Mouse (Mus musculus) splenic B cell, adult 2 months (primary cell): ENCODE results near the gene Stub1.
A peak's percentile ranks its signal among the peaks of the same experiment; 100 is the strongest.

ENCODE experiments used
- DNase-seq: peaks from one replicate; pipeline ENCODE4 v3.0.0-alpha.2; 2011; ENCODE audit warnings: low read depth, low spot score
- H3K27me3 ChIP-seq: 2 replicates; pipeline ENCODE4 v1.6.1; 2012; ENCODE audit warnings: mild to moderate bottlenecking, low read length, moderate library complexity, mixed read lengths; ENCODE audit not compliant: control insufficient read depth, poor library complexity, insufficient read depth, severe bottlenecking
- H3K36me3 ChIP-seq: 2 replicates; pipeline ENCODE4 v1.6.1; 2012; ENCODE audit warnings: mild to moderate bottlenecking, low read length, moderate library complexity, mixed read lengths; ENCODE audit not compliant: control insufficient read depth, poor library complexity, insufficient read depth, severe bottlenecking

Stub1 gene

DNA sequence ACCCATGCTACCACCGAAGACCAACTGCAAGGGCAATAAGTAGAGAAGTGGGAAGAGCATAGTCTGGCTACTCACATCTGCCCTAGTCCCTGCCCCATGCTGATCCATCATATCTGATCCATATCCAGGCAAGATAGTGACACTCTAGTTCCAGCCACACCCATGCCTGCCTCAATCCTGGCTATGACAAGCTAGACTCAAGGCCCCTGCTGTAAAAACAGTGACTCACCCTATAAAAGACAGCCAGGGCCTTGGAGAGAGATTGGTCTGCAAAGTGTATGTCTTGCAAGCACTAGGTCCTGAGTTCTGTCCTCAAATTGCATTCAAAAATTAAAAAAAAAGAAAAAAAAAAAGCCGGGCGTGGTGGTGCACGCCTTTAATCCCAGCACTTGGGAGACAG lies 26.7 kb downstream of the Stub1 start:
- no peaks in the 10 kb centered on the region; the same call in 1 of the 2 replicates for H3K27me3 ChIP-seq
- no peaks in the 10 kb centered on the region for H3K36me3 ChIP-seq
- no peak for DNase-seq

DNA sequence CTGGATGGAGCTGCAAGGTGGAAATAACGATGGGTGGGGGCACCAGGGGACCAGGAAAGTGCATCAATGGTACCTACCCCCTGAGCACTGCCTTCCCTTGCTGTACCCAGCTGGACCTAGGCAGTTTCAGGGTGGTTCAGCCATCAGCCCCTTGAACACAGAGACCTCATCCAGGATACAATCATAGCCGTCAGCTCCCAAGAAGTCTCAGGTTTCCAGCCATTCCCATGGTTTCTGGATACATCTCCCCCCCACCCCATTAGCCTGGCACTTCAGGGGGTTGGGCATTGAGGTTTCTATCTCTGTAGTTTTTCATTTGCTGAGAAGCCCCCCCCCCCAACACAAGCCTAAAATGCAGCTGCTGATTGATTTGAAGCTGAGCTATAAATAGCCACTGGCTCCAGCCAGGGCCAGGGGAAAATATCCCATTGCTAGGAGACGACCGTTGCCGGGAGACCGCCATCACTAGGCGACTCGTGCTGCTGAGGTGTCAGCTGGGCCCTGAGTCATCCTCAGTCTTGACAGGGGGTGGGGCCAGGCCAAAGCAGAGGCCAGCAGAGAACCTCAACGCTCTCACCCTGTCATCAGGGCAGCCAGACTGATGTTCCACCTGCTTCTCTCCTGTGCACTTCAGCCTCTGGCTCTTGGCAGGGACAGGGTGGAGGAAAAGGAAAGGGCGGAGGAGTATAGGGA lies 30.2 kb downstream of the Stub1 start:
- Histone ChIP-seq H3K36me3 (no peaks in the 10 kb centered on the region), H3K27me3 (no peaks in the 10 kb centered on the region)
- no peak for DNase-seq

DNA sequence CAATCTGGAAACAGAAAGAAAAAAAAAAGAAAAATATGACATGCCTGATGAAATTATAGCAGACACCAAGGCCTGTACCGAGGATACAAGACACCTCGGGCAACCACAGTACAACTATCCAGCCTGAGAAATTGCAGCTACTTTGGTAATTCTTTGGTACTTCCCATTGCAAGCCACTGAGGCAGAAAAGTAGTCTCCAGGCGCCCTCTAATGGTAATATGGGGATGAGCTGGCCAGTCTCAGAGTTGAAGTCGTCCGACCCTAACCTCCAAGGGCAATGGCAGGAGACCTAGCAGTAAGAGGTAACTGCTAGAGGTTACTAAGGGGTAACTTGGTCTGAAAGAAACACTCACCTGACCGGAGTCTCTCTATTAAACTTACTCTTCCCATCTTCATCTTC lies 32.2 kb downstream of the Stub1 start:
- Histone ChIP-seq H3K27me3 (no peaks in the 10 kb centered on the region), H3K36me3 (no peaks in the 10 kb centered on the region)
- DNase-seq = peak; percentile 89

DNA sequence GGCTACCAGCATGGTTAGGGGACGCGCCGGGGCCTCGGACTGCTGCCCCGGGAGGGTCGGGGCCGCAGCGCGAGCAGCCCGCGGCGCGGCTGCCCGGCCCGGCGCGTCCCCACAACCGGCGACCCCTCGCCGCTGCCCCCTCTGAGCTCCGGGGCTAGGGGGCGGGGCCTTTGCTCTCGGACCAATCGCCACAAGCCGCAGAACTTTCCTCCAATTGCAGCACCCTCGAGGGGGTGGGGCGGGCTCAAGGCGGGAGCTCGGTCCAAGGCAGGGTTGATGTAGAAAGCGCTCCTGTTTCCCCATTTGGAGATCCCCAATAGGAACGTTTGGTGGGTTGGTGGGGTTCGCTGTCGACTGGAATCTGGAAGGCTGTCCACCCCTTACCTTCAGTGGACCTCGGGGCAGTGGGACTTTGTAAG lies 36.2 kb downstream of the Stub1 start, which contains the start of gene Metrn:
Gene Metrn (minus strand): TSS at position 186 of the 419 bp plus-strand sequence.
- peak; percentile 81 for DNase-seq
- H3K36me3 ChIP-seq = no peaks in the 10 kb centered on the region
- no peaks in the 10 kb centered on the region for H3K27me3 ChIP-seq

DNA sequence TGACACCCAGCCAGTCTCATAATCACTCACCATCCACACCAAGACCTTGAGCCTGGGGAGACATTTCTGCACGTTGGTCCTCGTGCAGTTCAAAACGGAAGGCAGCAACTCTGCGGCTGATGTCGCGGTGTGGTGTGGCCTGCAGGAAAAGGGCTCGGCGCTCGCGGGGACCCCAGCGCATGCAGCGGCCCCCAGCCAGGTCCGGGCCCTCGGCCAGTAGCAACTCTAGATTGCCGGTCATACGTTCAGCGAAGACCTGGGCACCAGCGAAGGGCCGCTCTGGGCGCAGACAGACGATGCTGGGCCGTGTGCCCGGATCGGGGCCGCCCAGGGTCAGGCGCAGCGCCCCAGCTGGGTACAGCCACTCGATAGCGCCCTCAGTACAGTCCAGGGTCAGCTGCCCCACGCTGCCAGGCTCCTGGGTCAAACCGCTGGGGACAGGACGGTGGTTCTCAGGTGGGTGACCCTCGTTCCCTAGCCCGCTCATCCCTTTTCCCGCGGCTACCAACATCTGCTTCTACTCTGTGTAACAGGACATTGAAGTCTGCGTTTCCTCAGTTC lies 36.9 kb downstream of the Stub1 start:
- no peak for DNase-seq
- H3K36me3 ChIP-seq = no peaks in the 10 kb centered on the region

DNA sequence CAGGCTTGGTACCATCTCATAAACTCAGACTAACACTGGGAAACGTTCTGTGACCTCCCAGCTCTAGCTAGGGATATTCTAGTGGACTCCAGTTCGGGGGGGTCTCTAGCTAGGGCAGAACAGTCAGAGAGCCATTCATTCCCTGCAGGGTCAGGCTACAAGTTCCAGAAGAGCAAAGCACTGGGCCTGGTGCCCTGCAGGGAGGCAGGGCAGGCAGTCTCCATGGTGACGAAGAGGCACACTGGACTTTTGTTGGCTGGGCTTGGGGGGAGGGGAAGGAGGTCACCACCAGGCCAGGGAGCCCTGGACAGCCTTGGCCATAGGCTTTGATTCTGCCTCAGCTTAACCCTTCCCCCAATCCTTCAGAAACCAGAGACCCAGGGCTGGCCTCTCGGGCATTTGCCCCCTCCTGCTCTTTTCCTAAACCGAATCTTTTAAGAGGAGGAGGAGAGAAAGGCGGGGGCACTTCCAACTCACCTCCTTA lies 37.6 kb downstream of the Stub1 start, which contains the start of gene AC134908.4:
Gene AC134908.4 (minus strand): TSS at position 51 of the 484 bp plus-strand sequence.
- no peaks in the 10 kb centered on the region for H3K36me3 ChIP-seq
- no peak for DNase-seq
- no peaks in the 10 kb centered on the region for H3K27me3 ChIP-seq

More for the DNA sequence above, 36.9 kb downstream of the Stub1 start:
- no peaks in the 10 kb centered on the region for H3K27me3 ChIP-seq

DNA sequence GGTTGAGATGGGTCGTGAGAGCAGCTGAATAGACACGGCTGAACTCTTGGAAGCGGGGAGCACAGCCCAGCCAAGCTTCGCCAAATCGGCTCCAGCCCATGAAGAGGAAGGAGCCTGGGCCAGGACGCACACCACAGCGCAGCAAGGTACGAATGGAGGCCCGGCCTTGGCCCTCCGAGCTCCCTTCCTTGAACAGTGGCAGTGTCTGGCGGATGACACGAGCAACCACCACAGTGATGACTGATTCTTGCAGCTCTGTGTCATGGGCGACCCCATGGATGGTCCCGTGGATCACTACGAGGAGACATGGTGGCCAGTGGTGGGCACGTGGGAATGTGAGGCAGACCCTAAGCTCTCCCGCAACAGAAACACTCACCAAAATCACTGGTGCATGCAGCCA lies 38.2 kb downstream of the Stub1 start:
- no peak for DNase-seq
- Histone ChIP-seq H3K36me3 (no peaks in the 10 kb centered on the region), H3K27me3 (no peaks in the 10 kb centered on the region)

DNA sequence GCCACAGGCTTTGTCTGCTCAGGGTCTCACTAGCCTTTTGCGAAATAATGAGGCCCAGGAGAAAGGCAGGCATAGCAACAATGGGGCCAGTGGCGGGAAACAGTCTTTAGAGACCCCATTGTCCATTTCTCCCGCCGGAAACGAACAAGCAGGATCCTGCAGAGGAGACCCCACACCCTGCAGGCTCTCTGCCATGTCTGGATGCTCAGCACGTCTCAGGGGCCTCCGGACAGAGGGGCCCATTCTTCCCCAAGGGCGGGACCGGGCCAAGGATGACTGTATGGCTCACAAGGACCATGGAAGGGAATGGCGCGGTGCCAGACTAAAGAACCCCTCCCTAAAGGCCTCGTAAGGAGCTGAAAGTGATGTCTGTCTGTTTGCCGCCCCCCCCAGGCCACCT lies 39.0 kb downstream of the Stub1 start:
- Histone ChIP-seq H3K27me3 (no peaks in the 10 kb centered on the region), H3K36me3 (peaks cover 3% of the 10 kb centered on the region; the same call in 1 of the 2 replicates)
- no peak for DNase-seq

DNA sequence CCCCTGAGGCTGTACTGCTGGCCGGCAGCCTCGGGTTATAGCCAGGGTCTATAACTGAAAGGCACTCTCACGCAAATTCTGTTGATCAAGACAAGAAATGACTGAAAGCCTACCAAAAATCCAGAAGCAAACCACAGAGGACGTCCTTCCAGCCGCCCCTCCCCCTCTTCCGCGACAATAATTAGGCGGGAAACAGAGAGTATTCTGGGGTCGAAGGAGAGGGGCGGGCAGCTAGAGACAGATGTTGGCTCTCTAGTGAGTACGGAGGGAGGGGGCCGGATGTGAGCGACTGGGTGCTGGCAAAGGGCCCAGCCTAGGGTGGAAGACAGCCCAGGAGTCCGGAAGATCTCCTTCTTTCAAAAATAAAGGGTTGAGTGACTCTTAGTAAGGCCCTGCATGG lies 40.6 kb downstream of the Stub1 start, which contains the start of gene Fam173a:
Gene Fam173a (minus strand): TSS at position 287 of the 400 bp plus-strand sequence.
- DNase-seq = peak; percentile 68
- Histone ChIP-seq H3K27me3 (no peaks in the 10 kb centered on the region), H3K36me3 (peaks cover 3% of the 10 kb centered on the region; the same call in 1 of the 2 replicates)

DNA sequence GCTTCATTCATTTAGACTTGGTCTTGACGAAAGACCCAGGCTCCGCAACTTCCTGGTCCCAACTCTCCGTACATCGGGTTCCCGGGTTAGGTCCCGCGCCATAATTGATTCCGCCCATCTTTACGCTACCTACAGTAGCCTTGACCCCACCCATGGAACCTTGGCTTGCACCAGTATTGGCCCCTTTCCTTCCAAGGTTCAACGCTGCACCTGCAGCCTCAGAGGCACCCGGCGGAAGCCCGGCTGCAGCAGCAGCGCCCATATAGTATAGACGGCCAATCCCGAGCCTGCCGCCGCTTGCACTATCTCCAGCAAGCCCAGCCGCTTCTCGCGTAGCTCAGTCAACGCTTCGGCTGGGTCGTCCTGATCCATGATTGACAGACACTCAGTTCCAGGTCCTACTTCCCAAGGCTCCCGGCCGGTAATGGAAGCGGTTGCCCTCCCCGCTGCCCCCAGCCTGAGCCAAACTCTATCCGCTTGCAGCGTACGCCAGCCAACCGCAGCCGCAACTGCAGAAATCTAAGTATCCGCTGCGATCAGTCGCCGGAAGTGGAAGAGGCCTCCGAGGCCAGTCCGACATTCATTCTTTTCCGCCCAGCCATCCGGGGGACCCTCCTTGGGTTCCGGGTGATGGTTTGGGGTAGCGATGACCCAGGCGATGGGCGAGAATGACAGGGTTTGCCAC lies 41.2 kb downstream of the Stub1 start:
- Histone ChIP-seq H3K27me3 (no peaks in the 10 kb centered on the region), H3K36me3 (peaks cover 3% of the 10 kb centered on the region; the same call in 1 of the 2 replicates)
- DNase-seq = peak; percentile 86

DNA sequence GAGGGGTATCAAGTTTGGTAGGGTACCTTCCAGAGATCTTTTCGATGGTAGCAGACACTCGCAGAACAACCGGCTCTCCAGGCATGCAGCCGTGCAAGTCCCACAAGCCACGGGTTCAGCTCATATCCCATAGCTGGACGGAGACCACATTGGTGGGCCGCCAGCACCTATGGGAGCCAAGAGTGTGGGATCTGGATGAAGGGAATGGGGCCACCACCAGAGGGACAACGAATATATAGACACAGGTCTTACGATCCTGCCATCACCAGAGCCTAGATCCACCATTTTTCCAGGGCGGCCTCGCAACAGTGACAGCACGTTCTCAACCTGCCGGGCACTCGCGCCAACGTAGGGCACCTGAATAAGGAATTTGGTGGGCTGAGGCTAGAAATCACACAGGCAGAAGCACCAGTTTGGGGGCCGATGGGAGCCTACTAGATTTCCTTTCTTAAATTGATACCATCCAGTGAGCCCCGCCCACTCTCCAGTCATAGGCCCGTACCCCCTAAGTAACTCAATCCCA lies 41.8 kb downstream of the Stub1 start:
- DNase-seq = no peak
- no peaks in the 10 kb centered on the region for H3K27me3 ChIP-seq

DNA sequence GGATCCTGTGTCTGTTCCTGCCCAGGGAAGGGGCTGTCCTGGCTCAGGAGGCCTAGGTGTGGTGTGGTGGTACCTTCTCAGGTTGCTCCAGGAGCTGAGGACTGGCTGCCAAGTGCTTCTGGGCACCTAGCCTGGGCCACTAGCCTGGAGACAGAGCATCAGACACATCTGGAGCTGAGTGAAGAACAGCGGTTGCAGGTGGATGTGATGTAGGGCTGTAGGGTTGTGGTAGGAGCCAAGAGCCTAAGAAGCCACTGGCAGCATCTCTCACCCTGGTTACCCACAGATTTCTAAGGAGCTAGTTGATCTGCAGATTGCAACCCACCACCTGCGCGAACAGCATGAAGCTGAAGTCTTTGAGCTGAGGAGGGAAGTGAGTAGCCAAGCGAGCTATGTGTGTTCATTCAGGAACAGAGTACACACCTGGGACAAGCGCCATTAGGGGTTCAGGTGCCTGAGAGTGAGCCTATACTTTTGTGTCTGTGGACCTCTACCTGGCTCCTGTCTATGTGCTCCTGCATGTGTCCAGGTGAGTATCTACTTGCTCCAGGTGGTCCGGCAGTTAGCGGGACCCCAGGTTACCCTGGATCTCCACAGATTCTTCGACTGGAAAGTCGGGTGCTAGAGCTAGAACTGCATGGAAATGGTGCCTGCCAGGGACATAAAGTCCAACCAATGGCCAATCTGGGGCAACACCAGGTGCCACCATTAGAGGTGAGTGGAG lies 46.3 kb downstream of the Stub1 start:
- Histone ChIP-seq H3K36me3 (peaks cover 4% of the 10 kb centered on the region), H3K27me3 (no peaks in the 10 kb centered on the region)
- DNase-seq = no peak

More for the DNA sequence above, 41.8 kb downstream of the Stub1 start:
- peaks cover 3% of the 10 kb centered on the region; the same call in 1 of the 2 replicates for H3K36me3 ChIP-seq

DNA sequence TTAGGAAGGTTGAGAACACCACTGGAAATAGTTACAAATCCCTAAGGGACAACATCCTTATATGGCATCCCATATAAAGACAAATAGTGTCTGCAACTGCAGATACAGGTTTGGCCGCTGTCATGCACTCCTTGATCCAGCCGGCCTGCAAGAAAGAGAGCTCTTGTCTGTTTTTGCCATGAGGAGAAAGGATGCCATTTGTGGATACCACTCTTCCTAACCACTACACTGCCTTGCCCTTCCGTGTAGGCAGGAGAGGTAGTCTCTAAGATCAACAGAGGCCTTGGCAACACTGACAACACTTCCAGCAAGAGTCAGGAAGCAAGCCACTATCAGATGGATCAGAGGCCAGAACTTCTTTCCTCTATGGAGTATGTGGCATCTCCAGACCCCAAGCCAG lies 46.9 kb downstream of the Stub1 start, which contains the start of gene Ccdc78:
Gene Ccdc78 (plus strand): TSS at position 301 of the 400 bp plus-strand sequence.
- Histone ChIP-seq H3K36me3 (peaks cover 4% of the 10 kb centered on the region), H3K27me3 (no peaks in the 10 kb centered on the region)
- no peak for DNase-seq

DNA sequence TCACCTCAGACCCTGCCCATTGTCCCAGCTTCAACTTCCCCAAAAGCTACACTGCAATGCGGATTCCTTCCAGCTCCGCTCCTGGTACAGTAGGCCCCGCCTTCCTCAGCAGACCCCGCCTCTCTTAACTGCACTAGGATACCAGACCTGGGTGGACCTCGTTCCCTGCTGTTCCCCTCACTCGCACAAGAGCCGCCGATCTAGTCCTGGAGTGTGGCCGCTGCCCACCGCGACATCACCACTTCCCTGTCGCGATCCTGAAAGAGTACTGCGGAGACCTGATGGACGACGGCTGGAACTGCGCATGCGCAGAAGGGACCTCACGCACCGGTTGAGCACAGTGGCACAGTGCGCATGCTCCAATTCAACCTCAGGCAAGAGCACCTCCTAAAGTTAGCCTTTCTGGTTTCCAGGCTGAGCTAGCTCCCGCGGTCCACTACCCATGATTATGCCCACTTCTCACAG lies 47.9 kb downstream of the Stub1 start, which contains the start of gene Haghl:
Gene Haghl (minus strand): TSS at position 393 of the 465 bp plus-strand sequence.
- Histone ChIP-seq H3K36me3 (peaks cover 9% of the 10 kb centered on the region), H3K27me3 (no peaks in the 10 kb centered on the region)
- DNase-seq = peak; percentile 98
